Mouse (Mus musculus) liver, embryonic 15.5 days (tissue): ENCODE measurements around the gene Sptbn1. TPM values are rescaled to one million over a fixed set of nuclear protein-coding genes. Genes with fewer than 3 reads are reported as not detected.

Experiments
- ATAC-seq: fragments of 200-750 bp; cut with Nextera tagmentation; 2 replicates; pipeline ENCODE4 v1.8.0; 2017; ENCODE audit warnings: moderate number of reproducible peaks, mild to moderate bottlenecking, moderate library complexity; ENCODE audit not compliant: insufficient read depth
- H3K27ac ChIP-seq: fragments of 300-500 bp; sonication (generic); replicated peaks from 2 replicates; pipeline ENCODE4 v1.5.1; 2015; ENCODE audit warnings: mild to moderate bottlenecking, inconsistent platforms
- H3K27me3 ChIP-seq: fragments of 300-500 bp; sonication (generic); 2 replicates; pipeline ENCODE4 v1.6.1; 2015; ENCODE audit warnings: mild to moderate bottlenecking, inconsistent platforms
- H3K36me3 ChIP-seq: fragments of 300-500 bp; sonication (generic); replicated peaks from 2 replicates; pipeline ENCODE4 v1.6.1; 2015; ENCODE audit warnings: moderate library complexity, mild to moderate bottlenecking, inconsistent platforms
- H3K4me1 ChIP-seq: fragments of 300-500 bp; sonication (generic); replicated peaks from 2 replicates; pipeline ENCODE4 v1.6.1; 2015; ENCODE audit warnings: inconsistent platforms
- H3K4me2 ChIP-seq: fragments of 300-500 bp; sonication (generic); 2 replicates; pipeline ENCODE4 v1.6.1; 2015; ENCODE audit warnings: moderate library complexity, mild to moderate bottlenecking, inconsistent platforms
- H3K4me3 ChIP-seq: fragments of 300-500 bp; sonication (generic); replicated peaks from 2 replicates; pipeline ENCODE4 v1.5.1; 2015; ENCODE audit warnings: mild to moderate bottlenecking, inconsistent platforms
- H3K9ac ChIP-seq: fragments of 300-500 bp; sonication (generic); 2 replicates; pipeline ENCODE4 v1.6.1; 2015; ENCODE audit warnings: moderate library complexity, mild to moderate bottlenecking, inconsistent platforms
- H3K9me3 ChIP-seq: fragments of 300-500 bp; sonication (generic); replicated peaks from 2 replicates; pipeline ENCODE4 v1.6.1; 2016; ENCODE audit warnings: inconsistent platforms
- WGBS: fragments of 180-500 bp; shearing (Covaris S2); methylation state at CpG from one replicate; pipeline ENCODE4 v1.1.7; 2015; ENCODE audit warnings: mixed read lengths; ENCODE audit not compliant: insufficient replicate concordance; 5-methylcytosine and 5-hydroxymethylcytosine counted together
- polyA plus RNA-seq: library from polyadenylated mRNA; unstranded; fragments of >200 nt; fragmentation: Nextera tagmentation; extraction: Ambion mirVana; gene quantifications from 2 replicates; pipeline ENCODE4 v1.2.1, GENCODE M21; 2015

Gene Sptbn1
- polyA plus RNA-seq, 1 experiment from 2014 or later, result 16.9 TPM

GRCm38 (mm10) chr11:30233946-30234345, 34.0 kb downstream of the Sptbn1 start:
- 61% methylated on average over 4 of the region's 4 CpGs for WGBS
- no peak for ATAC-seq
- H3K4me2 ChIP-seq, result no peak overlapping the region

GRCm38 (mm10) chr11:30232082-30232481, 35.9 kb downstream of the Sptbn1 start:
- H3K27me3 ChIP-seq, result no peaks in the 10 kb centered on the region
- H3K9ac ChIP-seq, result no peak overlapping the region
- H3K9me3 ChIP-seq, result no peaks in the 10 kb centered on the region
- ATAC-seq, result no peak
- H3K4me1 ChIP-seq, result peaks cover 9% of the 10 kb centered on the region
- H3K4me3 ChIP-seq, result no peak overlapping the region
- H3K4me2 ChIP-seq, result no peak overlapping the region
- WGBS, result 74% methylated on average over 2 of the region's 2 CpGs
- no peaks in the 10 kb centered on the region for H3K36me3 ChIP-seq
- H3K27ac ChIP-seq, result no peak overlapping the region

More at GRCm38 (mm10) chr11:30233946-30234345, 34.0 kb downstream of the Sptbn1 start:
- Histone ChIP-seq H3K36me3 (no peaks in the 10 kb centered on the region), H3K27ac (no peak overlapping the region), H3K27me3 (no peaks in the 10 kb centered on the region), H3K9me3 (no peaks in the 10 kb centered on the region), H3K9ac (no peak overlapping the region), H3K4me3 (no peak overlapping the region), H3K4me1 (peaks cover 9% of the 10 kb centered on the region)

- Histone ChIP-seq H3K4me3 (no peak overlapping the region), H3K4me2 (no peak overlapping the region), H3K27me3 (no peaks in the 10 kb centered on the region), H3K36me3 (no peaks in the 10 kb centered on the region), H3K9me3 (no peaks in the 10 kb centered on the region), H3K27ac (no peak overlapping the region), H3K9ac (no peak overlapping the region), H3K4me1 (peaks cover 9% of the 10 kb centered on the region)
- 38% methylated on average over 3 of the region's 3 CpGs for WGBS
- no peak for ATAC-seq
Measured at GRCm38 (mm10) chr11:30231336-30231735, 36.6 kb downstream of the Sptbn1 start.

GRCm38 (mm10) chr11:30230330-30230771, 37.6 kb downstream of the Sptbn1 start:
- no peak overlapping the region for H3K9ac ChIP-seq
- H3K4me2 ChIP-seq, result no peak overlapping the region
- H3K36me3 ChIP-seq, result no peaks in the 10 kb centered on the region
- ATAC-seq, result peak; percentile 47; the same call in 1 of the 2 replicates
- WGBS, result 65% methylated on average over 4 of the region's 4 CpGs
- peaks cover 9% of the 10 kb centered on the region for H3K4me1 ChIP-seq
- no peaks in the 10 kb centered on the region for H3K27me3 ChIP-seq
- no peaks in the 10 kb centered on the region for H3K9me3 ChIP-seq
- H3K4me3 ChIP-seq, result no peak overlapping the region
- 0 out of 2 replicates have a peak overlapping the region, but pooled peaks have one; percentile 24 for H3K27ac ChIP-seq

DNA sequence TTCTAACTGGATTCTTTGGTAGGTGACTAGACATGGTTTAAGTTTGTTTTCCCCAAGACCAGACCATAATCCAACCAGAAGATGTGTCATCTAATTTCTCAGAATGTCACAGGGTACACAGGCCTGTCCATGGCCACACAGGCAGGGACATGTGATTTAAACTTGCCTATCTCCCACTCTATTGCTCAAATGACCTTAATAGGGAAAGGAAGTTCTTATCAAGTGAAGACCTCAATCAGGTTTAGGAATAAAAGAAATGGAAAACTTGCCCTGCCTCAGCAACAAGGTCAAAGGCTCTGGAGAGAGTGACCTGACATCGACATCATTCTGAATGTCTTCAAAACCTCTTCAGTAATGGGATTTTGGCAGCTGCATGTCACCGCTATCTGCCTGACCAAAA, 41.2 kb downstream of the Sptbn1 start:
- Histone ChIP-seq H3K27ac (no peak overlapping the region), H3K27me3 (no peaks in the 10 kb centered on the region), H3K4me3 (no peak overlapping the region), H3K4me2 (no peak overlapping the region), H3K9me3 (no peaks in the 10 kb centered on the region), H3K9ac (no peak overlapping the region), H3K36me3 (no peaks in the 10 kb centered on the region), H3K4me1 (peaks cover 9% of the 10 kb centered on the region)
- 62% methylated on average over 2 of the region's 2 CpGs for WGBS
- no peak for ATAC-seq

- Histone ChIP-seq H3K27ac (no peak overlapping the region), H3K4me3 (no peak overlapping the region), H3K36me3 (no peaks in the 10 kb centered on the region), H3K4me2 (no peak overlapping the region), H3K9ac (no peak overlapping the region), H3K4me1 (no peaks in the 10 kb centered on the region), H3K9me3 (no peaks in the 10 kb centered on the region), H3K27me3 (no peaks in the 10 kb centered on the region)
- ATAC-seq, result no peak
Measured at GRCm38 (mm10) chr11:30224599-30224998, 43.4 kb downstream of the Sptbn1 start.

DNA sequence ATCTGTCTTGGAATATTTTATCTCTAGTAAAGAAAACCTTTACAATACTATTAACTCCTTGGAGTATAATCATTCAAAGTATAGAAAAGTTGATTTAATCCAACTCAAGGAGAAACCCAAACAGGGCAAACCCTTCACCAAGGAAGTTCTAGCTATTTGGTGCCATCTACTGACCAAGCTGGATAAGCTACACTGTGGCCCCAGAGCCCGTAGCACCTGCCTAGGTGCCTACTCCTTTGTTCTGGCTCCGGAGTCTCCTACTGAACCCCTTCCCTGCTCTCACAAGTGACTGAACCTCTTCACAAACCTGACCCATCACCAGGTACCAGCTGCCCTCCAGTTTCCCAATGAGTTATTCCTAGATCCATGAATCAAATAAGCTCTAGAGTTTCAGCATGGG, 45.3 kb downstream of the Sptbn1 start:
- Histone ChIP-seq H3K36me3 (no peaks in the 10 kb centered on the region), H3K4me2 (no peak overlapping the region), H3K4me3 (no peak overlapping the region), H3K27me3 (no peaks in the 10 kb centered on the region), H3K9me3 (no peaks in the 10 kb centered on the region), H3K4me1 (peaks cover 3% of the 10 kb centered on the region; the same call in 1 of the 2 replicates), H3K9ac (no peak overlapping the region), H3K27ac (no peak overlapping the region)
- ATAC-seq, result peak; percentile 31; the same call in 1 of the 2 replicates
- 27% methylated on average over 2 of the region's 2 CpGs for WGBS

- 67% methylated on average over 5 of the region's 5 CpGs for WGBS
- Histone ChIP-seq H3K4me2 (no peak overlapping the region), H3K4me3 (no peak overlapping the region), H3K9ac (no peak overlapping the region), H3K36me3 (no peaks in the 10 kb centered on the region), H3K27ac (no peak overlapping the region), H3K27me3 (no peaks in the 10 kb centered on the region), H3K9me3 (no peaks in the 10 kb centered on the region), H3K4me1 (peaks cover 9% of the 10 kb centered on the region)
- no peak for ATAC-seq
Measured at GRCm38 (mm10) chr11:30221043-30221442, 46.9 kb downstream of the Sptbn1 start.

- H3K9ac ChIP-seq, result no peak overlapping the region
- no peak for ATAC-seq
- H3K4me1 ChIP-seq, result peaks cover 9% of the 10 kb centered on the region
- H3K4me3 ChIP-seq, result no peak overlapping the region
- H3K4me2 ChIP-seq, result no peak overlapping the region
- no peak overlapping the region for H3K27ac ChIP-seq
- H3K9me3 ChIP-seq, result no peaks in the 10 kb centered on the region
- H3K36me3 ChIP-seq, result no peaks in the 10 kb centered on the region
- no peaks in the 10 kb centered on the region for H3K27me3 ChIP-seq
- WGBS, result 73% methylated on average over 1 of the region's 1 CpGs
Measured at GRCm38 (mm10) chr11:30218386-30218785, 49.6 kb downstream of the Sptbn1 start.

DNA sequence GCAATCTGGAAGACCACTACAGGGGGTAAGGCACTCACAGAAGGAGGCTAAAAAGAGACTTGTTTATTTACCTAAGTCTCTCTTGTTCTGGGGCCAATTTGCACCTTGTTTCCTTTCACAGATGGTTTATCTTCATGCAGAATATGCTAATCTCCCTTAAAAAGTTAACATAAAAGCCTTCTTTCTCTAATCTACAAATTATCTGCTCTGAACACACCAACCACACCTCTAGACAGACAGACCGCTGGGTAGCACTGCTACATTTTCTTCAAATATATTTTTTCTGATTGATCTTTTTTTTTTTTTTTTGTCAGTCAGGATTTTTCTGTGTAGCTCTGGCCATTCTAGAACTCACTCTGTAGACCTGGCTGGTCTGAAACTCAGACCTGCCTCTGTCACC, 50.5 kb downstream of the Sptbn1 start:
- Histone ChIP-seq H3K9me3 (no peaks in the 10 kb centered on the region), H3K36me3 (no peaks in the 10 kb centered on the region)
- ATAC-seq, result no peak

DNA sequence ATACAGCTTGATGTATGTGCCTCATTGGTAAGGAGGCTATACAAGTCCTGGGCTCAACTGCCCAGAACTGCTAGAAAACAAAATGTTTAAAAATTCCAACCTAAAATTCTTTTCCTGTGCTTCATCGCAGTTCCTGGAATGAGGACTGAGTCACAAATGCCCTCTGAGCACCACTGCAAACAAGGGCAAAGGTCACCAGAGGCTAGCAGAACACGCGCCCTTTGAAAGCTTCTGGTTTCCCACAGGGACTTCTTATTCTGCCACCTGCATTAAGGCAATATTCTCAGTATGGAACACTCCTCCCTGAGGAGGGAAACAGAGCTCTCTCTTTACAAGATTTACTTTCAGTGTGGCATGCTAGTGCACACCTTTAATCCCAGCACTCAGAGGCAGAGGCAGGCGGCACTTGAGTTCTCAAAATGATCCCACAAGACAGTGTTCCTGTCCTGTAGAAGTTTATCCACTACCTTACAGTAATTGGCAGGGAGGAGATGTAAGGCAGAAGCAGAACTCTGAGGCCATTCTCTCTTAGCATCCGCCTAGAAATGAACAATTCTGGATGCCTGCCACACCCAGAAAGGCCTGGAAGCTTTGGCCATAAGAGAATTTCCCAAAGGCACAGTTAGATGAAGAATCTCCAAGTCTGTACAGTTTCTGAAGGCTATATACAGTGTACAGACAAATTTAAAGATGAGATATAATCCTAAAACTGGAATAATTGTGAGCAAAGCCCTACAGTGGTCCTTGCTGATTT, 56.1 kb downstream of the Sptbn1 start:
- Histone ChIP-seq H3K4me2 (no peak overlapping the region), H3K27ac (no peak overlapping the region)

More for the DNA sequence above, 50.5 kb downstream of the Sptbn1 start:
- Histone ChIP-seq H3K4me3 (no peak overlapping the region), H3K27me3 (no peaks in the 10 kb centered on the region), H3K27ac (no peak overlapping the region), H3K4me1 (peaks cover 9% of the 10 kb centered on the region), H3K9ac (no peak overlapping the region), H3K4me2 (no peak overlapping the region)
- WGBS, result 17% methylated on average over 1 of the region's 1 CpGs

DNA sequence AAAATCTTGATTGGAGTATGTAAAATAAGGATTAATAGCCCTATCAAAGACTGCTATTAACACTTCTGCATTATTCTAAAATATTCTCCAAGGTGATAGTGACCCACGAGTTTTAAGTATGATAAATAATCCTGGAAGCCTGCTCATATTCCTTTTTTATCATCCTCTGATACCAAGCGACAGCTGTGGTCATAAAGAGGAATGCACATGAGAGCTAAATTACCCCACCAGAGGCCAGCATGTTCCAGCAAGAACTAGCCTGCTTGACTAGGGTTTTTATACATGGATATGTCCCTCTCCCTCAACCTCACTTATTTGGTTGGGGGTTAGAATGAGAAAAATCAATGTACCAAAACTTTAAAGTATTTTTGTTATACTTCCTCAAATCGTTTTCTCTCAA, 56.8 kb downstream of the Sptbn1 start:
- ATAC-seq, result no peak
- WGBS, result 30% methylated on average over 3 of the region's 3 CpGs
- H3K9me3 ChIP-seq, result no peaks in the 10 kb centered on the region
- H3K27ac ChIP-seq, result no peak overlapping the region
- no peaks in the 10 kb centered on the region for H3K27me3 ChIP-seq
- H3K36me3 ChIP-seq, result no peaks in the 10 kb centered on the region
- H3K4me2 ChIP-seq, result no peak overlapping the region
- no peak overlapping the region for H3K9ac ChIP-seq
- H3K4me1 ChIP-seq, result peaks cover 6% of the 10 kb centered on the region; the same call in 1 of the 2 replicates
- no peak overlapping the region for H3K4me3 ChIP-seq

More for the DNA sequence above, 56.1 kb downstream of the Sptbn1 start:
- Histone ChIP-seq H3K4me3 (no peak overlapping the region), H3K4me1 (peaks cover 6% of the 10 kb centered on the region; the same call in 1 of the 2 replicates), H3K36me3 (no peaks in the 10 kb centered on the region), H3K27me3 (no peaks in the 10 kb centered on the region), H3K9me3 (no peaks in the 10 kb centered on the region), H3K9ac (no peak overlapping the region)
- ATAC-seq, result no peak
- WGBS, result 57% methylated on average over 5 of the region's 5 CpGs
